Mouse (Mus musculus) spleen, postnatal 10 days (tissue): ENCODE measurements at regions not wholly inside any gene's neighbourhood (a gene's known extent, or its start where the extent isn't known, plus 50 kb on each side); places are given as distances from the start of the nearest gene placed in this dataset.
"Not testable (repeated sequence)": the region's sequence is repeated elsewhere in the genome, so short reads cannot be mapped to it uniquely, and the experiment has no call there.

Source experiments
- DNase-seq, 2 experiments: peaks; one replicate each; pipeline ENCODE4 v3.0.0; 2021 to 2022; ENCODE audit warnings: low spot score in 2 of 2

DNA sequence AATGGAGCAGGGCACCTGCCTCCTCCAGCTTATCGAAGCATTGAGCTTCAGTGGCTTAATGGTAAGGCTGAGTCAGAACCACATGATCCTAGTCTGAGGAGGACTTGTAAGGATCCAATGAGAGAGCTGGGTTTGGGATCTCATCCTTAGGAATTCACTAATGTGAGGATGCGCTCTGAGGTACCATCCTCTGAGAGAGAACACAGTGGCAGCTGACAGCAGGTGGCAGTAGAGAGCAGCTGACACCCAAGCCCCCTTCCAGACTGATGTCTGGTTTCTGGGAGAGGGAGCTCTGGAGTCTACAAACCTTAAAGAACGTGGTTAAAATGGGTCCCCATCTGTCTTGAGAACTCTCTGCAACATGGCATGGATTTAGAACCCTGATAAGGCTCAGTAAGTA lies 137.8 kb downstream of the B3glct start:
- DNase-seq = peak; percentile 18 to 55

DNA sequence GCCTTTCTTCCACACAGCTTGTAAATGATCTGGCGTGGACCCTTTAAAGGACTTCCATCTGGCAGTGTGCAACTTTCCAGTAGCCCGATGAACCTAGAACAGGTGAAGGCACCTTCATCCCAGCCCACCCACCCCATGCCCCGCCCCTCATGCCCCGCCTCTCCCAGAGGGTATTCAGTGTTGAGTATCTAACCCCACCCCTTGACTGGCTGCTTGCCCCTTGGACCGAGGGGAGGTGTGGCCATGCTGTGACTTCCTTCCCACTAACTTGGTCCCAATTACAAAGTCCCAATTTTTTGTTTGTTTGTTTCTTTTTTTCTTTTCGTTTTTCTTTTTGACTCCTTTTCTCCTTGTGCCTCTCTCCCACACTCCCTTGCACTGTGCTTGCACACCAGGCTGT lies 140.8 kb downstream of the B3glct start:
- DNase-seq = no peak

DNA sequence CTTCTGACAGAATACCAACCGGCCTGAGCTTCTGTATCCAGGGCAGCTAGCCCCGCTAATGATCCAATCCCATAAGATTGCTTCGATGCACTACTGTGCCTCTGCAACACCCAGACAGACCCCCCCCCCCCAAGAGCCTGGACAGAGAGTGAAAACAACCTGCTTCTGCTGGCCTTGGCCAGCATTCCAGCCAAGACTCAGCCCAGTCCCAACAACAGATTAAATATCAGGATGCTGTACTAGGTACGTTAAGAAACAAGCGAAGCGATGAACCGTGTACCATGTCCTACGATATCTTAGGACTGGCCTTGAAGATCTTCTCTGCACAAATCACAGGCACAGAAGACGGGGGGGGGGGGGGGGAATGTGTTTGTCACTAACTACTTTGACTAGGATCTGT lies 145.8 kb downstream of the B3glct start:
- DNase-seq = no peak

DNA sequence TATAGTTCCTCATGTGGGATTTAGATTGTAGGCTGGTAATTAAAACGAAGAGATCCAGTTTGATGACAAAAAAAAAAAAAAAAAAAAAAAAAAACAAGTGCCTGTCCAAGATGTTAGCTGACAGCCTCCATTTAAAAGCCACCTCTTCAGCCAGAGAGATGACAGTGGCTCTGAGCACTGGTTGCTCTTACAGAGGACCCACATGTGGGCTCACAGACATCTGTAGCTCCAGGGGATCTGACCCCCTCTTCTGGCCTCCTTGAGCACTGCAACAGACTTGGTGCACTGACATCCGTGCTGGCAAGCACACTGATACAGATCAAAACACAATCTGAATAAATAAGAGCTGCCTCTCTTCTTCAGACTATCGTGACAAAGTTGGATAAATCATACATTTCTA lies 149.6 kb downstream of the B3glct start:
- DNase-seq = no peak

DNA sequence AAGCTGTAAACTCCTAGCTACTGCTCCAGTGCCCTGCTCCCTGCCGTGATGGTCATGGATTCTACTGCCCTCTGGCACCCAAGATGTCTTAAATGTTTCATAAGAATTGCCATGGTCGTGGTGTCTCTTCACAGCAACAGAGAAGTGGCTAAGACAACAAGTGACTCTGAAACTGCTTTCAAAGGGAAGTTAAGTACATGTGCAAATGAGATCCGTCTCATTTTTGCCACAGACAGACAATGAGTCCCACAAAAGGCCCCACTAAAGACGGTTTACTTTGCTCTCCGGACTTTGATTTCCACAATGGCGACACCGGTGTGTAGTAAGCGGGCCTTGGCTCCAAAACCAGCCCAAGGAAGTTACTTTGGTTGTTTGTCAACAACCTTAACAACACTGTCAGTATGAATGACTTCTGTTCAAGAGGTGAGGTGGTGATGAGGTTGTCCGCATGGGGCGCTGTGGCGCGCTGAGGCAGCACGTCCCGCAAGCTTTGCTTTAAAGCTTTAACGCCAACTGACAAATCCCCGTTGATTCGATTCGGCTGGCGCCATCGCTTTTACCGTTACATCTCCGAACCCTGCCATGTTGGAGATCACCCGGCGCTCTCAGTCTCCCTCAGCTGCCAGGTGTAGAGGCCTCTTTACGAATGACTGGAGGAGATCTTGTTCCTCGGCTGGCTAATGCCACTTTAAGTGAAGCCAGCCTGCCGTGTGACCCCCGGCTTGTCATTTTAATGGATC lies 153.3 kb downstream of the B3glct start:
- DNase-seq = peak; percentile 33 to 75

DNA sequence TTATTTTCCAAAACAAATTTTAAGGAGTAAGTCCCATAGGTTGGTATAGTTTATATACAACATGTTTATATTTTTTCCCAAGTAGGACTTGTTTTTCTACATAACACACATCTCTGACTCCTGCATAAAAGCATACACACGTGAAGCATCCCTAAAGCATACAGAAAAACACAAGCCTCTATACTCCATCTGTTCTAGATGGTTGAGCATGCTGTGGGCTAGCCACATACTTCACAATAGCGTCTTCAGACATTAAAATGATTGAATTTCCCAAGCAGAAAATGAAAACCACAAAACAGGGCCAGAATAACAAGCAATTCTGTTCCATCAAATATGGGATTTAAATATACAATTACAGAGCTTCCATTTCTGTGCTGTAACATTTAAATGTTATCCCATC lies 159.3 kb downstream of the B3glct start:
- no peak for DNase-seq

DNA sequence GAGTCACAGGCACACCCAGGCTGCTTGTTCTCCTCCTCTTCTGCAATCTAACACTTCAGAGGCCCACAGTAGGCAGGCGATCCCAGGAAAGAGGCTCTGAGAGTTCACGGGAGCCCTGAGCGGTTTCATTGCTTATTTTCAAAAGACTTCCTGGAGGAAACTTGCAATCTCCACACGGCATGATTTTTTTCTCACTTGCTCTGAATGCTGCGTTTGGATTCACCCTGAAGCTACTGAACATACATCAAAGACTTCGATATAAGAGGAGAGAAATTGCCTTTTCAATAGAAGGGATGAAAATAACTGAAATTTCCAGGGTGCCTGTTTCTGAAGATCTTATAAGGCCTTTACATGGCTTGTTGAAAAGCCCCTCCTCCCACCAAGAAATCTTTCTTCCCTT lies 164.5 kb downstream of the B3glct start:
- no peak for DNase-seq

DNA sequence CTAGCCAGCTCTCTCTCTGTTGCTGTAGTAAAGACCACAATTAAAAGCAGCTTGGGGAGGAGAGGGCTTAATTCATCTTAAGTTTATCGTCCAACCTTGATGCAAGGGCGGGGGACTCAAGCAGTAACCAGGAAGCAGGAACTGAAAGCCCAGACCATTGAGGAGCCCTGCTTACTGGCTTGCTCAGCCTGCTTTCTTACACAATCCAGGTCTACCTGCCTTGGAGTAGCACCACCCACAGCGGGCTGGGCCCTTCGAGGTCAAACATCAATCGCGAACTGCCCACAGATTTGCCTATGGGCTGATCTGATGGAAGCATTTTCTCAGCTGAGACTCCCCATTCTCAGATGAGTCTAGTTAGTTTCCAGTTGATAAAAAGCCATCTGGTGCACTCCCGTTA lies 165.3 kb downstream of the B3glct start:
- DNase-seq = no peak

DNA sequence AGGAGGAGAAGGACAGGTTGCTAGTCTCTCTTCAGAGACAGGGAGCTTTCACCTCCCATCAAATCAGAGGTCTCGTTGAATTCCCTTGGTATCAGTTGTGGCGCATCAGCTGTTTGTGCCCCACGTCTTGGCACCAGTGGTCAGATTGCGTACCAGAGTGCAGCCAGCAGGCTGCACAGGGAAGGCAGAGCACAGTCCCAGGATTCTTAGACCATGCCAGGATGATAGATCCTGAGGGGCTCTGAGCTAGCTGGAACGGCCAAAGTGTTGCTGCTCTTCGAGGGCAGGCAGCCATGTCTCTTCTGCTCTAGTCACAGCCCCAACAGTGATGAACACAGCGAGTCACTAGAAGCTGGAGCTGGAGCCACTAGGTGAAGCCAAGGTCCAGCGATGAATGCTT lies 167.2 kb downstream of the B3glct start:
- DNase-seq = no peak

DNA sequence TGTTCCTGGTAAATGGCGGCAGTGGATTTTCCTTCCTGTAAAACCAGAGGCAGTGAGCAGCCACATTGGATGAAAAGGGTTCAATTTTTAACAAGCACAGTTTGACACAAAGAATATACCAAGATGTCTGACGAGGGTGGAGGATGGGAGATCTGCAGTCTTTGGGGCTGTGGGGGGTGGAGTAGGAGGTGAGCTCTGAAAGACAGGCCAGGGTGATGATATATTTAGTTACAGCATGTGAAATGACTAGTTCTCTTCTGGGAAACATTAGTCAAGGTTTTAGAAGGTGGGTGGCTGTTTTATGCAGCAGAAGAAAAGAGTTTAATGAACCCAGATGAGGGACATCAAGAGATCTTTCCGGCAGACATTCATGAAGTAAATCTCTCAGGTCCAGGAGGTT lies 170.0 kb upstream of the Rxfp2 start:
- DNase-seq = no peak

DNA sequence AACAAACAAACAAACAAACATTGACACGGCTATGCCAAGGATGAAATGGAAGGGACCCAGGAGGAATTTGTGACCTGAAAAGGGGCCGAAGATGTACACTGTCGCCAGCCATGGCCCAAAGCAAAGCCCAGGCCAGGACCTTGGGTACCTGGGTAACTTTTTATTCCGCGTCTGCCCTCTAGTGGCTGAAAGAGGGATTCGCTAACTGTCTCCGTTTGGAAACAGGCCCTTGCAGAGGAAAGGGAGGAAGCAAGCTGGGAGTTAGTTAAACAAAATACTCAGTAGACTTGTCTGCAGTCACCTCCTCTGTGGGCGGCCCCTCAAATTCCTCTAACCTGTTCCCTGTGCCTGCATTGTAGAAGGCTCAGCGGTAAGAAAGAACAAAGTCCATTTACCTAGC lies 167.5 kb upstream of the Rxfp2 start:
- DNase-seq = peak; percentile 22 to 62

DNA sequence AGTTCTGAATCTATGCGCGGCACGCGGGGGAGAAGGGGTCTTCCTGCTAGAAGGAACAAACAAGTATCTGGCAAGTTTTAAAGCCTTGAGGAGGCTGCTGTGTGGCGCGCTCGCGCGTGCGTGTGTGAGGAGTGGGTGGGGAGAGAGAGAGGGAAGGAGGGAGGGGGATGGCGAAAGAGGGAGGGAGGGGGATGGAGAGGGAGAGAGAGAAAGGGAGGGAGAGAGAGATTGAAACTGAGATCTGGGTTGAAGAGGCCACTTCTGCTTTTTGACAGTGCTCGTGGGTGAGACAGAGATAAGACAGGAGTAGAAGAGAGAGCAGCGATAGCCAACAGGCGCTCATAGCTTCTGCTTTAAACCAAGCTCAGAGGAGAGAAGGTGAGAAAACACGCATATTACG lies 166.0 kb upstream of the Rxfp2 start:
- DNase-seq = peak in 1 of 2 experiments; percentile 24

DNA sequence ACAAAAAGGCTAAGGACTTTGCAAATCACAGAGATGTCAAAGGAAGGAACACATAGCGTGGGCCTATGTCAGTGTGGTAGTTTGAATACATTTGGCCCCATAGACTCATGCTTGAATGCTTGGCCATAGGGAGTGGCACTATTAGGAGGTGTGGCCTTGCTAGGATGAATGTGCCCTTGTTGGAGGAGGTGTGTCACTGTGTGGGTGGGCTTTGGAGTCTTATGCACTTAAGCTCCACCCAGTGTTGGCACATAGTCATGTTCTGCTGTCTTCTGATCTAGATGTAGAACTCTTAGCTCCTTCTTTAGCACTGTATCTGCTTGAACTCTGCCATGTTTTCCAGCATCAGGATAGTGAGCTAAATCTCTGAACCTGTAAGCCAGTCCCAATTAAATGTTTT lies 162.4 kb upstream of the Rxfp2 start:
- DNase-seq = no peak

DNA sequence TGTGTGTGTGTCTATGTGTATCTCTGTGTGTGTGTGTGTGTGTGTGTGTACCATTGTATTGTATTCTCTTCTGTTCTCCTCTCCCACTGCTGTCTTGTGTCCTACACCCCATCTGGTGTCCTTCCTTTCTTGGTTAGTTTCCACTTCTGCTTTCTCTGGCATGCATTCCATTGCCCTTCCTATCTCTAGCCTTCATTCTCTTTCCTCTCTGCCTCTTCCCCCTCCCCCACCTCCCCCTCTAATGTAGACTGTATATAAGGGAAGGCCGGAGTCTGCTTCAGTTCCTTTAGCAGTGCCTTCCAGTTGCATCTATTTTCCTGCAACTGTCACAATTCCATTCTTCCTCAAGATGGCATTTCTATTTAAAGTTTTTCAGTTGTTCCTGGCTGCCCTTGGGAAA lies 161.5 kb upstream of the Rxfp2 start:
- DNase-seq = no peak

DNA sequence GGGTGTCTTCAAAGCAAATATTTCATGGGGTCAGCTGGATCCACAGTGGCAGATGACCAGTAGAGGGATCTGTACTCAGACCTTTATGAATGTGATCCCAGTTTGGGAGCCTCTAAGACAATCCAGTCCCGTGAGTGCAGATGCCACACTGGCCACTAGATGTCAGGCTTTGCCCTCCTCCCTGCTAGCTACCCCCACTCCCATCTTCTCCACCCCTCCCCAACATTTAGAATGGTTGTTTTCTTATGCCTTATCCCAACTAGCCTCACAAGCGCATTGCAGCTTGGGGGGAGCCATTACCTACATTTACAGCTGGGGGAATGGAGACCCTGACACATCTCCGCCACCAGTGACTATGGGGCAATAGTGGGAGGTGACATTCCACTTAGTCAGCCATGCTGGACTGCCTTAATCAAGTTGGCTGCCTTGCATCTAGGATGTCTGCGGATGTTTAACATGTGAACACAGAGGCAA lies 156.9 kb upstream of the Rxfp2 start:
- DNase-seq = peak in 1 of 2 experiments; percentile 34

DNA sequence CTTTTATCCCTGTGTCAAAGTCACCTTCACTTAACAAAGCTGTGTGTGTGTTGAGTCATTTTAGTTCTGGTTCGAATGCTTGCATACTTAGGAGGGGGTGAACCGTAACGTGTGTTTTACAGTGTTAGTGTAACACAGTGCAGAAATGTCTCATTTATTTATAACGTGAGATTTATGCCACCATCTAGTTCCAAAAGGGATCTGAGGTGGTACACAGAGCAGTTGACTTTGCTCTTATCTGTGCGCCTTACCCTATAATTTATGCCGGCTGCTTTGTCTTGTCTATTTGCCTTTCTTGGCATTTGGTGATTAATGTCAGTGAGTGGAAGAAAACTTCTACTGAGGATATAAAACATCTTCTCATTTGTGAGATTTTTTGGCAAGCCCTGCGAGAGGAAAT lies 150.5 kb upstream of the Rxfp2 start:
- no peak for DNase-seq

DNA sequence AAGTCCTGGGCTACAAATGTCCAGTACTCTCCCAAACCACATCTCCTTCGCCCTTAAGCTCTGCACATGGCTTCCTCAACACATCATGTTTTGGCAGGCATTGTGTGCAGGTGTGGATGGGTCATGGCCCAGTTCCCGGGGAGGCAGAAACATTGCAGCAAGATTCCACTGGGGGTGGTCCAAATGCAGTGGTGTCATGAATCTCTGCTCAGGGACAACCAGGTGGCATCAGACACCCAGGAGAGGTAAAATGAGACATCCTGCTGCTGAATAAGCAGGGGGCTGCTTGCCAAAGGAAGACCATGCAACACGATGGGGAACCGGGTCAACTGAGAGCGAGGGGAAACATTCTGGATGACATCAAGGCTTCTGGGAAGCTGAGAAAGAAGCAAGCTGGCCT lies 149.0 kb upstream of the Rxfp2 start:
- DNase-seq = no peak

DNA sequence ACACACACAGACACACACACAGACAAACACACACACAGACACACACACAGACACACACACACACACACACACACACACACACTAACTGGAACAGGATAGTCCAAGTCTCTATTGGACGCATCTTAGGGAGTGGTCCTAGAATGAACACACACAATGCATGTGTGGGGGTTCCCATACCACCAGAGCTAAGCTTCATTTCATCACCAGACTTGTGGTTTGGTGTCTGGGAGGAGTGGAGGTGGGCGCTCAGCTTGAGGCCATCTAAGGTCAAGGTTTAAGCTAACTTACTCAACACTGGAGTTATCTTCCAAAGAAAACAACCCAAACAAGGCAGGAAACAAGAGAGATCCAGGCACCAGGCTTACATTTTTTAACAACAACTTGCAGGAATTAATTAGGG lies 147.9 kb upstream of the Rxfp2 start:
- no peak for DNase-seq

DNA sequence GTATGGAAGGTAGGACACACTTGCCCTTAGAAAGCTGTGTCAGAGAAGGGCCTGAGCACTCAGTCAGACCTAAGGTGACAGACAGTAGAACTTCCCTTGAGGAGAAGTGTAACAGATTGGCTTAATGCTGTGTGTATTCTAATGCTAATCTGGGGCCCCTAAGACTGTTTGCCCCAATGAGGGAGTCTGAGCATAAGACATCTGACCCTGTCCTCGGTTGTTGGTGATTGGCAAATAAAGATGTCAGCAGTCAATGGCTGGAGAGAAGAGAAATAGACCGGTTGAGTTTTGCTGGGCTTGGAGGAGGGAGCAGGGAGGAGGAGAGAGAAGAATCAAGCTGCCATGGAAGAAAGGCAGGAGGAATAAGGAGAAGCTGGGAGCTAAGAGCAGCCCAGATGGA lies 147.0 kb upstream of the Rxfp2 start:
- no peak for DNase-seq

DNA sequence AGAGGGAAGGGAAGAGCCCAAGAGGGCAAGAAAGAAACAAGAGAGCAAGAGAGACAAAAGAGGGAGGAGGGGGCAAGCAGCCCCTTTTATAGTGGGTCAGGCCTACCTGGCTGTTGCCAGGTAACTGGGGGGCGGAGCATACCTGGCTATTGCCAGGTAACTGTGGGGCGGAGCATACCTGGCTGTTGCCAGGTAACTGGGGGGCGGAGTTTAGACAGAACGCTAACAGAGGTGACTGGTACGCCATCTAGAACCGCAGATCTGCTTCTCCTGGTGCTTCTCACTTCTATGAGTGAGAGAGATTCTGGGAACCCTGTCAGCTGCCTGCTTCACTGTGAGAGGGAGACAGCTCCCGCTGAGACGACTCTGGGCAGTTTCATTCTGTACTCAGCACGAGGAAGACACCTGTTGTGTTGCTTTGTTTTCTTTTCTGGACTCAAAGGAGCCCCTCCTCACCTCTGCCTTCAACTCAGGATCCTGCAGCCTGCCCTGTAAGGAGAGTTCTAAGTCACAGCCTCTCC lies 144.9 kb upstream of the Rxfp2 start:
- no peak for DNase-seq

DNA sequence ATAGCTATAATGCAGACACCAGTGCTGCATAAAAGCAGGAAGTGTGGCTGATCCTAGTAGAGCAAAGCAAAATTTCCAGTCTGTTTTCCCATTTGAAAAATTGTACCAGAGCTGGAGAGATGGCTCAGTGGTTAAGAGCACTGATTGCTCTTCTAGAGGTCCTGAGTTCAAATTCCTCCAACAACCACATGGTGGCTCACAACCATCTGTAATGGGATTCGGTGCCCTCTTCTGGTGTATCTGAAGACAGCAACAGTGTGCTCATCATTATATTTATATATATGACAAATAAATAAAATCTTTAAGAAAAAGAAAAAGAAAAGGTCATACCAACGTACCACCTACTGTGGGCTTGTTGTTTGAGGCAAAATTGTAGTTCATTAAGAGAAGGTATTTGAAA lies 144.1 kb upstream of the Rxfp2 start:
- no peak for DNase-seq

DNA sequence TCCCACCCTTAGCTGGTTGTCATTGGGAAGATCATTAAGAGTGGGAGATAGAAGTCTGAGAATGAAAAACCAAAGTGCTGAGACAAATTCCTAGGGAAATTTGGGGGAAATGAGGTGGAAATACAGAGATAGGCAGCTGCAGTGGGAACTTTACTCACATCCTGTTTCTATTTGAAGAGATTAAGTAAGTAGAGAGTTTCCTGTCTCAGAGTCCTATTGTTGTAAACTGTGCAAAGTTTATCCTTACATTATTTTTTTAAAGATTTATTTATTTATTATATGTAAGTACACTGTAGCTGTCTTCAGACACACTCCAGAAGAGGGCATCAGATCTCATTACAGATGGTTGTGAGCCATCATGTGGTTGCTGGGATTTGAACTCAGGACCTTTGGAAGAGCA lies 126.0 kb upstream of the Rxfp2 start:
- DNase-seq = not testable (repeated sequence)

DNA sequence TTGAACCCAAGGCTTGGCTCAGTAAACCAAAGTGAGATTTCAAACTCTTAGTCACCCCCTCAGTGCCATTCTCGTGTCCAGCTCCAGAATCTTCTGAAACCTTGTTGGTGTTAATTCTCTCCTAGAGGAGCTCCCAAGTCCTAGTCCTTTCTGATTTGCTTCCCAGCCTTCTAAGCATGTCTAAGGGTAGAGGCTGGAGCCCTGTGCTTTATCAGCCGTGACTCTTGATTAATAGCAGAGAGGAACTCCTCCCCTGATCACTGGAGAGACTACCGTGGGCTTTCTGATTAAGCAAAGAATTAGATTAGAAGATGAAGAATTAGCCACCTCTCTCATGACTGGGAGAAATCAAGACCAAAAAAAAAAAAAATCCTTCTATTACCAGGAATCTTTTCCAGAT lies 111.5 kb upstream of the Rxfp2 start:
- no peak for DNase-seq
